Mouse (Mus musculus) embryo, embryonic 10 days (tissue): ENCODE results near the gene Cd8a.
A peak's percentile ranks its signal among the peaks of the same experiment; 100 is the strongest.

ENCODE experiments used
- DNase-seq: peaks from one replicate; pipeline ENCODE4 v3.0.0-alpha.2; 2015; ENCODE audit warnings: low spot score

Gene Cd8a

DNA sequence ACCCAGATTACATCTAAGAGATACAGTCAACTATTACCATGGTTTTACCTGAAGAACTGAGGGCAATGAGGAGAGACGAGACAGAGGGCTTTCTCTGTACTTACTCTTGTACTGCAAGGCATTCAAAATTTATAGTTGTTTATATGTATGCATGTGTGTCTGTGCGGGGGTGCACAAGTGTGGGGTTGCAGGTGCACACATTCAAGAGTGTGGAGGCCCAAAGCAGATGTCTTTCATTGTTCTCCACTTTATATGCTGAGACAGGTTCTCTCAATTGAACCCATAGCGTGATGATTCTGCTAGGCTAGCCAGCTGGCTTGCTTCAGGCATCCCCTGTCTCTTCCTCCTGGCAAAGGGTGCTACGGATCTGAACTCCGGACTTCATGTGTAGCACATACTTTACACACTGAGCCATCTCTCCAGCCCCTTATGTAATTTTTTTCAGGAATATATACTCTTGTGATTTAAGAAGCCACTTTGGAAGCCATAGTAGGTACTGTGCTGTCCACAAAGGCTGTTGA is 2.1 kb upstream of the Cd8a start:
- DNase-seq, result no peak

DNA sequence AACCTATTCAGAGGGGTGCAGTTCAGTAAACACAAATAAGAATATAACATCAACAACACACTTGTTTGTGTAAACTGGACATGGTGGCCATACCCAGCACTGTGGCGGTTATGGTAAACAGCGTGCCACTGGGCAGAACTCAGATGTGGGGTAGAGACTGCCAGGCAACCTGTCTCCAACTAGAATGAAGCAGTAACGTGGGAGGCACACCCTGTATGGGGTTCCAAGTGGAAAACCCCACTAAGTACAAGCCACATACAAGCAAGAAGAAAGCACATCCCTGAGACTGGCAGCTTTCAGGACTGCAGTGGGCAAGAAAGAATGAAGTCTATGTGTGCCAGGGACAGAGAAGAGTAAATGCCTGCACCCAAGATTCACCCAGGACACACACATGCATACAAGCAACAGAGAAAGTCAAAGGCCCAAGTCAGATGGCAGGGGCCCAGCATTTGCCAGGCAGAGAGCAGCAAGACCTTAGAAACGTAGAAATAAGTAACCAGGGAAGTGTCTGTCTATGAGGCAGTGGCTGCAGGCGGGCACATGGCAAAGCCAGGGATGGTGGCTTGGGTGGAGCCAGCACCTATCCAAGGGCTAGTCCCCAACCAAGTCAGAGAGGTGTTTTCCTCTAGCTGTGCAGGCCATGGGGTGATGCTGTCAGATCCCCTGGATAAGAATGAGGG is 1.0 kb upstream of the Cd8a start:
- no peak for DNase-seq

DNA sequence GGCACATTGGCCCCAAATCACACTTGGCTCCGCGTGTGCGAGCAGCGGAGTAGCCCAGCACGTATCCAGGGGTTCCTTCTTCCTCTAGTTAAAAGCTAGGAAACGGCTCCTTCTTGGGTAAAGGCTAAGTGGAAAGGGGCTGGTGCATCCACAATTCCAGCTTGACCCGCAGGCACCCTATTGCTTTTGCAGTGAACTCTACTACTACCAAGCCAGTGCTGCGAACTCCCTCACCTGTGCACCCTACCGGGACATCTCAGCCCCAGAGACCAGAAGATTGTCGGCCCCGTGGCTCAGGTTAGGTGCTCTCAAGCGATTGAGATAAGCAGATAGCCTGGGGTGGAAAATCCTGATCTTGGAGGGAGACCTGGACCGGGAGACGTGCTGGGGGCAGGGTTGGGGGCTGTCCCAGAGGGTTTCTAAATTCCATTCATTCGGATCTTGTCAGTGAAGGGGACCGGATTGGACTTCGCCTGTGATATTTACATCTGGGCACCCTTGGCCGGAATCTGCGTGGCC is 1.1 kb downstream of the Cd8a start:
- DNase-seq, result no peak

DNA sequence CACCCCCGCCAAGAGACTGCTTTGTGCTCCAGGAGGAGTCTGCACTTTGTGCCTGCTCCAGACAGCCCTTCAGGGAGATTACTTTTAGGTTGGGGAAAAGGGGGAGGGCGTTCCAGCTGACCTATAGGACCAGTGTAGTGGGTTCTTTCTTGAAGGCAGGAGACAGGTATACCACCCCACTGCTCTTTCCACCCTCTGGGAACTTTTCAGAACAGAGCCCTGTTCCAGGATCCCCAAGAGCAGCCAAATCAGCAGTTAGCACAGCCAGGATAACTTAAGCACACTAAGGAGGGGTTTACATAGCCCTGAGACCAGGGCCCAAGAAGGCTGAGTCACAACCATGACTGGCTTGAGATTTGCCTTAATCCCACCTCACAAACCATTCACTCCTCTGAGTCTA is 1.7 kb downstream of the Cd8a start:
- DNase-seq, result no peak

DNA sequence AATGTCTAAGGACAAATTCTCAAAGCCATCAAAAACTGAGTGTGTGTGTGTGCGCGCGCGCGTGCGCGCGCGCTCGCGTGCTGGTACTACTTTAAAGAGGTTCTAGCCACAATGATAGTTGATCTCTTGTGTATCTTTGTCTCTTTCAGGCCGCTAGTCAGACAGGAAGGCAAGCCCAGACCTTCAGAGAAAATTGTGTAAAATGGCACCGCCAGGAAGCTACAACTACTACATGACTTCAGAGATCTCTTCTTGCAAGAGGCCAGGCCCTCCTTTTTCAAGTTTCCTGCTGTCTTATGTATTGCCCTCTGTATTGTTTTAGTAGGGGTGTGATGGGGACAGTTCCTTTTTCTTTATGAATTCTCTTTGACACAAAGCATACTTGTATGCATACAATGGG is 3.5 kb downstream of the Cd8a start:
- DNase-seq, result no peak

DNA sequence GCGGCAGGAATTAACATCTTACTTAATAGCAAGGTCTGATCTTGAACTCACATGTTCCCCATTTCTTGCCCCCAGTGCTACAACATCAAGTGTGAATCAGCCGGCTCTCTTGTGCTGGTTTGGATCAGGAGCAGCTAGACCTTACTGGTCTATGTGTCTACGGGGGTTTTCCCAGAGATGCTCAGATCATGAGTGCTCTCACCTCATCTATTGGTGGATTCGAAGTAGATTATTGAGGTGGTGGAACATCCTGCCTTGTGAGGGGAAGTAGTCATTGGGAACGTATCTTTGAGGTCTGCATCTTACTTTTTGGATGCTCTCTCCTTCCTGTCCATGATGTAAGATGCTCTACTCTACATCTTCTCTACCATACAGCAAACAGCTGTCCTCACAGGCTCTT is 8.4 kb downstream of the Cd8a start:
- DNase-seq, result no peak

DNA sequence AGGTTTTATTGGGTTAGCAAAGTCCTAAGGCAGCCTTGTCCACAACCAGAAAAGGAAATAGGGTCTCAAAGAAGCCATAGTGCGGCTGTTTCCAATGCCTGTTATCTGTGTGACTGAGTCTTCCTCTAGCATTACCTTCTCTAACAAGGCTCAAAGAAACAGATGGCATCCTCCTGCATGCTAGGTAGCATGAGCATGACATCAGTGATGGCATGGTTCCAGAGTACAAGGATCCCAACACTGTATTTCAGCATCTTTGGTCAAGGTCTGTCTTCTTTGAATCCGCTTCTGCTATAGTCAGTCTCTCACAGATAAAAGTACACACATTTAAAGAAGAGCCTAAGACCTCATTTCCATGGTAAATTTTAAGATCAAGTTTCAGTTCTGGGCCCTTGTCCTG is 17.3 kb downstream of the Cd8a start:
- no peak for DNase-seq

DNA sequence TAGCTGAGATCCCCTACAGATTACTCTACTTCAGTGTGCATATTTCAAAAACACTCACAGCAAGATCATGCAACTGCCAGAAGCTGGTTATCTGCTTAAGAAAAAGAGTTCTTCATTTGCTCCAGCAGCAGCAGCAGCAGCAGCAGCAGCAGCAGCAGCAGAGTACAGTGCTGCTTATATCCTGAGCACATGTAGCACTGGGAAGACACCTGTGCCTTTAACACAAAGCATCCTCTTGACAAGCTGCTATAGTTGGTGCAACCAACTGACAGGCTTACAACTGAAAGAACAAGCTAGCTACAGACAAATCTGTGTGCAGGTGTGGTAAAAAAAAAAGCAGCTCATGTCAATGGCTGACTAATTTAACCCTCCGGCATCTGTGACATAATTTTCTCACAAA is 22.8 kb downstream of the Cd8a start:
- no peak for DNase-seq

DNA sequence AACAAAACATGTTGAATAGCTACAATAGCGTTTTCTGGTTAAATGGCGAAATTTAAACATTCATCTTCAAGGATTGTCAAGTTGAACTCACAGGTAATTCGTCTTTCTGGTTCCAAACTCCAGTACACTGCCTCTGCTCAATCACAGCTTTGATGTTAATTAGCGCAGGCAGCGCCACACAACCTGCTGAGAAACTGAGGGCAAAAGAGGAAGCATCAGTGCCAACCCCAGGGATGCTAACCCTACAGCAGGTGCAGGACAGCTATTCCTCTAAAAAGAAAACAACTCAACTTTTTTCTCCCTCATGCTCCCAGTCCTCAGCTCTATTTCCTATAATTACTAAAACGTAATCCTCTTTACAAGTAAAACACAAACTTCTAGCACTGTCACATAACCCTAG is 23.5 kb downstream of the Cd8a start:
- DNase-seq, result no peak

DNA sequence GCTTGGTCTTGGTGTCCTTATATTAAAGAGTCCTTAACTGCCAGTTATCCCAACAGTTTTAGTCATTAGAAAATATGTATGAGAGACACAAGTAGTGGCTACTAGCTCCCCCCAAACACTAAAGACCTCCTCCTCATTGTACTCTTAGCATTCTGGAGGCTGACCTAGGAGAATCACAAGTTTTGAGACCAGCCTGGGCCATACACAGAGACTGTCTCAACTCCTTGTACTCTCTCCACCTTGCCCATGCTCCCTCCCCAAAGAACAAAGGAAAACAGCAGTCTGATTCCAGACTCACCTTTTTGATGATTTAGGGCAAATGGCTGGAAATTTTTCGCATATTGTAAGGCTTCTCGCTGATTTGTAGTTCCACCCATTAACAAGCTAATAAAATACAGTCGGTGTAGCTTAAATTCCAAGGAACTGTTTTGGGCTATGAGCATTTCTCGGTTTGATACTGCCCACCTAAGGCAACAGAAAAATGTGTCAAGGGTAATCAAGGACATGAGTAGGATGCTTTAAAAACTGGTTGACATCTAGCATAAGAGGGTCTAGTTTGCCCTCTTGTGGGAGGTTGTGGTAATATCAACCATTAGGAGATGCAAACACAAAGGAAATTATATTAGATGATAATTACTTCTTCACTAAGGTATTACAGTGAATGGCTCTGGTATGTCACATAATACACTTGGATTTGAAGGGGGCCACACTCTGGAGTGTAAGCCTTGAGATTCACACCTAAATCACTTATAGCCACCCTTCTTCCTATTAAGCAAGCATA is 25.8 kb downstream of the Cd8a start:
- peak; percentile 53 for DNase-seq

DNA sequence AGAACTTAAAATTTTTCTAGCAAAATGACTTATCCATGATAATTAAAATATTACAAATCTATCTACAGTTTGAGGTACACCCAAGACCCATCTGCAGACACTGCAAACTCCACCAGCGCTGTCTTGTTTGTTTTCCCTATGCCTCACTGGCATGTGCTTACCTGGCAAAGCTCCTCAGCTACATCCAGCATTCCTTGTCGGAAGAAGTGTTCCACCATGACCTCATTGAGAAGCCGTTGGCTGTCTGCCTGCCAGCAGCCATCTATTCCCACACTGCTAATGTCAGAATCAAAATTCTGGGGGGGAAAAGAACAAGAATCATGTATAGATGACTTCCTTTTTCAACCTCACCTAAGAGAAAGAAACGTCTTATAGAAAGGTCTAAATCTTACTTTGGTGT is 41.4 kb downstream of the Cd8a start:
- no peak for DNase-seq

DNA sequence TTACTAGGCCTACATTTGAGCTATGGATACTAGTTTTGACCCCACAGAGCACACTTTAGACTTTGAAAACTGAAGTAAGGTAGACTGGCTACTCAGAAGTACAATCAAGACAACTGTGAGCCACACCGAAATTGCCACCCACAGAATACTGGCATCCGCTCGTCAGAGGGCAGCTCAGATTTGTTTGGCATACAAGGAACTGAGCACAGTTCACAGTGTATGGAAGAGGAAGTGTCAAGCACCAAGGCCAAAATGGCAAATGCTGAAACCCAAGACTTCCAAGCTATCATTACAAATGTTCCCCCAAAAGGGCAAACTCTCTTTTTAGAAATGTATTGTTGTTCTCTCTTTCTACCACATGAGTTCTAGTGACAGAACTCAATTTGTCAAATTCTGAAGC is 42.2 kb downstream of the Cd8a start:
- DNase-seq, result no peak

DNA sequence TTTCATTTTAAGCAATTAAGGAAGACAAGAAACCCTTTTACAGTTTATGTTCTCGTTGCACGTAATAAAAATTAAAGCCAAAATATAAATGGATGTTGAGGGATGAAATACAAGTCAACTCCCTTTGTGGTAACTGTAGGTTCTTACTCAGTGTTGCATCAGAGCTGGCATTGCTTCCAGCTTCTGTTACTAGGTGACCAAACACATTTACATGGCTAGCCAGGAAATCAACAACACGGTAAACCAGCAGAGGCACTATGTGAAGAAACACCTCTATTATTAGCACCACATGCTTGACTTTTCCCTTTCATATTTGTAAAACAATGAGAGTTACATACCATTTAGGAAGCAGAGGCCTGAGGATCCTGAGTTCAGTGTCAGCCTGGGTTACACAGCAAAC is 45.6 kb downstream of the Cd8a start:
- no peak for DNase-seq

DNA sequence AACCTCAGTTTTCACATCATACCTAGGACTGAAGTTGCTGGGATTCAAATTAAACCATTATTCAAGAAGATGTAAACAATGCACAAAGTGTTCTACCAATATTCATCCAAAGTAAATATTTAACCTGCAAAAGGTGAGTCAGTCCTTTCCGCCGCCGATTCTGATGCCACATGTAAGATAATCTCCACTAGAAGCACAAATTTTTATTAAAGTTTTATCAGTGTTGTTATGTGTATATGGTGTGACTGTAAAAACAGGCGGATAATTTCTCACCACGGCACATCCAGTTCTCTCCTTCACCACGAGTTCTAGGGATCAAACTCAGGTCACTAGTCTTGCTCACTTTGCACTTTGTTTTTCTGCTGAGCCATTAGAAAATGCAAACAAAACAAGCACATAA is 47.6 kb downstream of the Cd8a start:
- DNase-seq, result no peak

DNA sequence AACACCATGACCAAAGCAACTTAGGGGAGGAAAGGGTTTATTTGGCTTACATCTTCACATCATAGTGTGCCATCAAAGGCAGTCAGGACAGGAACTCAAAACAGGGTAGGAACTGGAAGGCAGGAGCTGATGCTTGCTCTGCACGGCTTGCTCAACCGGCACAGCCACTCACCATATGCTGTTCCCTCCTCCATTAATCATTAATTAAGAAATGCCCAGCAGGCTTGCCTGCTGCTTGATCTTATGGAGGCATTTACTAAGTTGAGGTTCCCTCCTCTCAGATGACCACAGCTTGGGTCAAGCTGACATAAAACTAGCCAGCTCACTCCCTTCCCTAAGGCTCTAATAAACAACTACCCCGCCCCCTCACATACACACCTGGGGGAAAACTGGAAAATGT is 48.9 kb downstream of the Cd8a start:
- no peak for DNase-seq

DNA sequence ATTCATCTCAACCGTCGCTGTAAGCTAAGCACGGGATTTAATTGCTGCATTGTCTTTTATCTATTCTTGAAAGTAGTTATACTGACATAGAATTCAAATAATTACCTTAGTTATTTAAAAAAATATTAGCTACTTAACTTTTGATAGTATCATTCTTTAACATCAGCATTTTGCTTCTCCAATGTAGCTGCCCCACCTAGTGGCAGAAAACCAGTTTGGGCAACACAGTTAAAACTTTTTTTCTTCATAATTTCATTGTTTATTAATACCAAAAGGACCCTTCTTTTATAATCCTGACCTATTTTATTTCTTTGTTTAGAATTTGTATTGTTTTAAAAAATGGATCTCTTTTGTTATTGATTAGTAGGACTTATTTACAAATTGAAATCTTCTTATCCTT is 49.9 kb downstream of the Cd8a start:
- DNase-seq, result no peak

DNA sequence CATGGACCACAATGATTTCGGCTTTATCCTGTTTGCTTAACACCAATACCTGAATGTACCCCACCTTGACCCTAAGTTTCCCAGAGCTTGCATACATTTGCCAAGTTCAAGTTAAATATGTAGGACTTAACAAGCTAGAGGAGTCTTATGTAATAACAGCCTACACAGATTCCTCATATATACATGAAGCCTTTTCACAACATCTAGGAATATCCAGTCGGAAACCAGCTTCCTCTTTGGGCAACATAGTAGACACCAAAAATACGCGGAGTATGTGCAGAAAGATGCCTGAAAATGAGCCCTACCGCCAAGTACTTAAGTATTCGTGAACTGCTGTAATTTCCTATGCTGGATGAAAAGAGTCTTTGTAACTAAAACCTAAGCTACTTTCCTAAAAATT is 52.5 kb downstream of the Cd8a start:
- no peak for DNase-seq

DNA sequence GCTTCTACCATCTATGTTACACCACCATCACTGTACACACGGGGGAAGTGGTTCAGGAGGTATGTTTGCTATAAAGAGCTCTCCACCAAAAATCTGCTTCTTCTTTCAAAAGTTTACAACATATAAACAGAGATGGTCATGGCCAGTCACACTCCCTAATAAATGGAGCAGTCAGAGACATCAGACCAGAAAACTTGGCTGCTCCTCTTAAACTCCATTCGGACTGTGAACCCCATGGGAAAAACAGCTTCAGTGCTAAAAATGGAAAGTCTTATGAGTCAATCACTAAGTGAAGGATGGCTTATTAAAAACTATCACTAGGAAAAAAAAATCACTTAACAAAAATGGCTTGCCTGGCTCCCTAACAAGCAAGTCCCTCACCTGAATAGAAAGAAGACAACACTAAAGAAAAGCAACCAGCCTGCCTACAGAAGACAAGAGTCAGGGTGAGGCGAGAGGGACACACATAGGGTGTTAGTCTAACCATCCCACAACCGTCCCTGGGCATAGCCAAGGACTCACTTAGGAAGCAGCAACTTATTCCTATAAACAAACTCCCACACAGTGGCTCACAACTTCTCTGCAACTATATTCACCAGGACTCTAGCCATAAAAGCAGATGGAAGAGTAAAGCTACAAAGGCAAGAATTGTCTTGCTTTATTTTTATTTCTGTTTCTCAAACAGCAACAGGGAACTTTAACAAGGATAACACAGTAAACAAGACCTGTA is 54.9 kb downstream of the Cd8a start:
- DNase-seq, result no peak
